Mouse (Mus musculus) ovary, postnatal 10 days (tissue): ENCODE data around the gene Kap.
"Not testable (repeated sequence)": the region's sequence is repeated elsewhere in the genome, so short reads cannot be mapped to it uniquely, and the experiment has no call there.

Experiments used
- DNase-seq: peaks from one replicate; pipeline ENCODE4 v3.0.0; 2022; ENCODE audit warnings: low spot score

Gene Kap

GRCm38 (mm10) chr6:133853526-133853925 lies at the start of gene Kap:
Gene Kap, minus strand, starts transcription at chr6:133853762.
- no peak for DNase-seq

DNA sequence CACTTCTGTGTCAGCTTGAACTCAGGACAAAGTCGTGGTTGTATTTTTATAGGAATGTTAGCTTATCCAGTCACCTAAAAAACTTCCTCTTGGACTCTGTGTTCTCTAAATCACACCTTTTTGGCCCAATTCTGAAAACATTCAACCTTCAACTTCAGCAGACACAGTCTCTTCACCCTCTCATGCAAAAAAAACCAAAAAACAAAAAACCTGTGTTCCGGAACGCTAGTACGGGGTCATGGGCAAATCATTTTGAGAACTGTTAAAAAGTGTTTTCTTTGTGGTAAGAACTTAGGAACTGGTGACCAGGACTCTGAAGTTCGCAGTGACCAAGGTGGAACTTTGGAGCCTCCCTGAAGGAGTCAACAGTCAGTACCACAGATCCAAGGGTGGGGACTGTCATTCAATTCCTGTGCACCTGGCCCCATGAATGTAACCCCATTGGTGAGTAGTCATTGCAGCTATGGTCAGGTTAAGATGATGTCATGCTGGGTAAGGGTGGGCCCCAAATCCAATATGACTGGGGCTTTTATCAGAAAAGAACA lies 32.4 kb upstream of the Kap start:
- DNase-seq, result no peak

GRCm38 (mm10) chr6:133883446-133883985 lies 30.0 kb upstream of the Kap start:
- no peak for DNase-seq

- DNase-seq, result no peak
These were observed 22.4 kb upstream of the Kap start for GRCm38 (mm10) chr6:133875906-133876462.

- DNase-seq, result no peak
These were observed 19.1 kb upstream of the Kap start for GRCm38 (mm10) chr6:133872667-133873066.

GRCm38 (mm10) chr6:133871131-133871530 lies 17.6 kb upstream of the Kap start:
- no peak for DNase-seq

DNA sequence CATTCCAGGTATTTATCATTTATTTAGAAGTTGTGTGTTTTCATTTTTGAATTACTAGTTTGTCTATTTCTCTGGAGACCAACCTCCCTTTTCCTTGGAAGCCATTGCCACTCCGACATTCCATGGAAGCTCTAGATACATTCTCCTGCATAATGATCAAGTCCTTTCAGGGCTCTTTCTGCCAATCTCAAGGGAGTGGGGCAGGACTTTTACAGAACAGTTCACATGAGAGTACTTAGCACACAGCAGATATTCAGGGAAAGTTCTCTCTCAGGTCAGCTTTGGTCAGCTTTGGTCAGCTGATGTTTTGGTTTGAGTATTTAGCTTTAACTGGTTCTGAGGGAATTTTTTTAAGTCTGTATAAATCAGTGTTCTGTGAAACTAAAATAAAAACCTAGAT lies 14.8 kb upstream of the Kap start:
- no peak for DNase-seq

DNA sequence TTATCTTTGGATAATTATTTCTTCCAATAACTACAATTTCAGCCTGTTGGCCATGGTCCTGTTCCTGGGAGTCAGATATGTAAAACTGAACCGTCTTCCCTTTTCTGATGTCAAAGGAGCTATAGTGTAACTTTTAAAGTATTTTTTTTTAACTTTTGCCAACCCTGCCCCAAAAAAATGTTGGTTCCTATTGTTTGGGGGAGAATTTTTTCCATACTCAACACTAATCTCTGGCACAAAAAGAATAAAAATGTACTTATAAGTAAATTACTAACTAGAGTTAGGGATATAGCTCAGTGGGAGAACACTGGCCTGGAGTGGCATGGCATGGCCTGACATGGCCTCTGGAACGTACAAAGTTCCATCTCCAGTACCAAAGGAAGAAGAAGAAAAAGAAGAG lies 2.3 kb upstream of the Kap start:
- DNase-seq, result no peak

DNA sequence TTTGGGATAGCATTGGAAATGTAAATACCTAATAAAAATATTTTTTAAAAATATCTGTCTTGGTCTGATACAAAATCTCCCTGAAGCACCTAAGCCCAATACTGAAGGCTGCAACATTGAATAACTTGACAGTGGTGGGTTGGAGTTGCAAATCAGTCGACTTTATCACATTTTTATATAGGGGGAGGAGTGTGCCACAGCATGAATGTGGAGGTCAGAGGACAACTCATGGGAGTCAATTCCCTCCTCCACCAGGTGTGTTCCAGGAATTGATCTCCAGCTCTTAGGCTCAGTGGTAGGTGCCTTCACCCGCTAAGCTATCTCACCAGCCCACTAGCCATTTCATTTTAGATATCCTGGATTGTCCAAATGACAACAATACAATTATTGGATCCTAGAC lies 4.2 kb downstream of the Kap start:
- no peak for DNase-seq

DNA sequence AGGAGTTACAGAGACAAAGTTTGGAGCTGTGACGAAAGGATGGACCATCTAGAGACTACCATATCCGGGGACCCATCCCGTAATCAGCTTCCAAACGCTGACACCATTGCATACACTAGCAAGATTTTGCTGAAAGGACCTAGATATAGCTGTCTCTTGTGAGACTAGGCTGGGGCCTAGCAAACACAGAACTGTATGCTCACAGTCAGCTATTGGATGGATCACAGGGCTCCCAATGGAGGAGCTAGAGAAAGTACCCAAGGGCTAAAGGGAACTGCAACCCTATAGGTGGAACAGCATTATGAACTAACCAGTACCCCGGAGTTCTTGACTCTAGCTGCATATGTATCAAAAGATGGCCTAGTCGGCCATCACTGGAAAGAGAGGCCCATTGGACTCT lies 4.7 kb downstream of the Kap start:
- not testable (repeated sequence) for DNase-seq

GRCm38 (mm10) chr6:133838296-133838995 lies 15.1 kb downstream of the Kap start:
- DNase-seq, result not testable (repeated sequence)

DNA sequence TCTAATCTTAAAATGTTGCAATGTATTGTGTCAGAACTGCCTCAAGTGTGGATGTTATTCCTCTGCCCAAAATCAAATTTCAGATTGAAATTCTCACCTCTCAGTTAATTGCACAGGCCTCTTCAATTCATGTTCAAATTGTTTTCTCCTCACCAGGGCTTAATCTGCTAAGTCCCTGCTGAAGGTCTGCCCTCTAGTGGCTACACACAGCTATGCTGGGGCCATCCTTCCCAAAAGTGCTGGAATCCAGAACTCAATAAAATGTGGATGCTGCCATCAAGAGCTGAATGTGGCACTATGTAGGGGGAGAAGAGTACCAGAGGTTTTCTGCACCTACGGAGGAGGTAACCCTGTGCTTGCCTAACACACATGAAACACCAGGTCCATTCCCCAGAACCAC lies 41.2 kb downstream of the Kap start:
- DNase-seq, result no peak
